Mouse (Mus musculus): ENCODE measurements around the gene Ptgr1. TPM values are rescaled to one million over a fixed set of nuclear protein-coding genes. Genes with fewer than 3 reads are reported as not detected.

The Ptgr1 gene
- polyA plus RNA-seq, 1 experiment: 3.0 TPM

DNA sequence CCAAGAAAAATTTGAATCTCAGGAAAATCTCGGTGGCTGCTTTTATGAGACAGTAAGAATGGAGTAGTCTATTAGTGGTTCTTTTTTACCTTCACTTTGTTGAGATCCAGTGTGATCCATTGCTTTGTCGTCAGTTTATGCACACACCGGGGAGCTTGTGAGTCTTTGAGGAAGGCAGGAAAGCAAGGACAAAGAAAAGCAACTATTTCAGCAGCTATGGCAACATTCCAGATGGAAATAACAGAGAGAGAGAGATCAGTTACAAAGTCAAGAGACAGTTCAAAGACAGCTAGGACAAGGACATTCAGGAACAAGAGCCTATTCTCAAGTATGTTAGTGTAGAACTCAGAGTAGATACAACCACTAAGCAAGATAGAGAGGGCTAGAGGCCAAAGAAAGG, 51.1 kb downstream of the Ptgr1 start:
- Histone ChIP-seq H3K4me3 (ENCODE audit: control insufficient read depth, insufficient read depth, low read length) (no peak overlapping the region), H3K4me1 (replicated peaks; ENCODE audit: control insufficient read depth, insufficient read depth, low read length) (peaks cover 3% of the 10 kb centered on the region; the same call in 1 of the 2 replicates), H3K27me3 (ENCODE audit: control insufficient read depth, insufficient read depth, low read length) (no peaks in the 10 kb centered on the region; the same call in 1 of the 2 replicates), H3K36me3 (ENCODE audit: control insufficient read depth, insufficient read depth, low read length) (no peaks in the 10 kb centered on the region), H3K27ac (ENCODE audit: control insufficient read depth, insufficient read depth, low read length) (no peak overlapping the region)
- no peak for DNase-seq
- TF ChIP-seq POLR2A (IDR thresholded peaks at IDR 0.05; ENCODE audit: control insufficient read depth, extremely low read depth, insufficient read depth, low read length, poor library complexity) (no peak), CTCF (IDR thresholded peaks at IDR 0.05; ENCODE audit: borderline replicate concordance, control insufficient read depth, extremely low read depth, insufficient read depth, low read length, poor library complexity) (no peak)
- WGBS: 89% methylated on average over 3 of the region's 3 CpGs

DNA sequence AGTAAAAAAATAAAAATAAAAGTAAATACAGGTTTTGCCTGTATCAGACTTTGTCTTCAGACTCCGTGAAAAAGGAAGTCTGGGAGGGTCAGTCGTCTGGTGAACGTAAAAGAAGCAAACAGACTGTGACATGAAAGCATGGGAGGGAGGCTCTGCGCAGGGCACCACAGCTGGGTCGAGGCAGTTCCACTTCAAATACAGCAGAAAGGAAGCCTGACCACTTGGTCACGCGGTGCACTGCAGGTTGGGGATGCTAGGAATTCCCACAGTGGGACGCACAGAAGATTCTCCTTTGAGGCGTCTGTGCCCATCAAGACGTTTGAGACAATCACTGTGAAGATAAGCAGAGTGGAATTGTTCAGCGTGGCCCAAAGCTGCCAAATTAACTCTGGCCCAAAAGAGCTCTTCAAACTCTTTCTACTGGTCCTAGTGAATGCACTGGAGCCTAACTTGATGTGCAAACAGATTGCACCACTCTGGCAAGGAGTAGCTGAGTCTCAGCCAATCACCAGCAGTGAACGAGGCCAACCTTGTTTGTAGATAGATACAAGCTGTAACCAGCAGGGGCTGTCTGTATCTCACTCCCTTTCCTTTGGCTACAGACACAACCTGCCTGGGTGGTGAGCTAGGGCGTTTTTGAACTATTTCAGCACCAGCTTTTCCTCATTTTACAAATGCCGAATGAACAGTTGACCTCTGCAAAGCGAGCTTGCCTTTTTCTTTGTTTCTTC, 52.0 kb downstream of the Ptgr1 start:
- no peaks in the 10 kb centered on the region; the same call in 1 of the 2 replicates for H3K27me3 ChIP-seq (ENCODE audit: control insufficient read depth, insufficient read depth, low read length)
- no peak overlapping the region for H3K4me3 ChIP-seq (ENCODE audit: control insufficient read depth, insufficient read depth, low read length)
- peaks cover 3% of the 10 kb centered on the region; the same call in 1 of the 2 replicates for H3K4me1 ChIP-seq (replicated peaks; ENCODE audit: control insufficient read depth, insufficient read depth, low read length)
- TF ChIP-seq CTCF (IDR thresholded peaks at IDR 0.05; ENCODE audit: borderline replicate concordance, control insufficient read depth, extremely low read depth, insufficient read depth, low read length, poor library complexity) (no peak), POLR2A (IDR thresholded peaks at IDR 0.05; ENCODE audit: control insufficient read depth, extremely low read depth, insufficient read depth, low read length, poor library complexity) (no peak)
- H3K36me3 ChIP-seq (ENCODE audit: control insufficient read depth, insufficient read depth, low read length): no peaks in the 10 kb centered on the region
- no peak overlapping the region for H3K27ac ChIP-seq (ENCODE audit: control insufficient read depth, insufficient read depth, low read length)
- peak; percentile 28 for DNase-seq
- 28% methylated on average over 15 of the region's 15 CpGs for WGBS

DNA sequence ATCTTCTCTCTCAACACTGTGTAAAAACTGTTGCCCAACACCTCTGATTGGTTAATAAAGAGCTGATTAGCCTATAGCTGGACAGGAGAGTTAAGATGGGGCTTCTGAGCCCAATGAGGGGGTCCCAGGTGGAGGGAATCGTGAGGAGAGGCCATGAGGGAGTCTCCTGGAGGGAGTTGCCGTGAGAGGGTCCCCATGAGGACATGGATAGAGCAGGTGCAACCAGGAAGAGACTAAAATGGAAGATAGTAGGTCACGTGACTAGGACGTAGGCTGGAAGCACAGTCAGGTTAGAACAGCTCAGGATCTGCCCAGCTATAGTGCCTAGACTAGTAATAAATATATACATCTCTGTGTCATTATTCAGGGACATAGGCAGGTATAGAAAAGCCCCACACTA, 52.6 kb downstream of the Ptgr1 start:
- no peaks in the 10 kb centered on the region for H3K36me3 ChIP-seq (ENCODE audit: control insufficient read depth, insufficient read depth, low read length)
- 90% methylated on average over 4 of the region's 4 CpGs for WGBS
- no peak for DNase-seq
- H3K27ac ChIP-seq (ENCODE audit: control insufficient read depth, insufficient read depth, low read length): no peak overlapping the region
- TF ChIP-seq CTCF (IDR thresholded peaks at IDR 0.05; ENCODE audit: borderline replicate concordance, control insufficient read depth, extremely low read depth, insufficient read depth, low read length, poor library complexity): no peak
- no peak for TF ChIP-seq POLR2A (IDR thresholded peaks at IDR 0.05; ENCODE audit: control insufficient read depth, extremely low read depth, insufficient read depth, low read length, poor library complexity)
- peaks cover 3% of the 10 kb centered on the region; the same call in 1 of the 2 replicates for H3K4me1 ChIP-seq (replicated peaks; ENCODE audit: control insufficient read depth, insufficient read depth, low read length)
- H3K27me3 ChIP-seq (ENCODE audit: control insufficient read depth, insufficient read depth, low read length): no peaks in the 10 kb centered on the region
- no peak overlapping the region for H3K4me3 ChIP-seq (ENCODE audit: control insufficient read depth, insufficient read depth, low read length)

DNA sequence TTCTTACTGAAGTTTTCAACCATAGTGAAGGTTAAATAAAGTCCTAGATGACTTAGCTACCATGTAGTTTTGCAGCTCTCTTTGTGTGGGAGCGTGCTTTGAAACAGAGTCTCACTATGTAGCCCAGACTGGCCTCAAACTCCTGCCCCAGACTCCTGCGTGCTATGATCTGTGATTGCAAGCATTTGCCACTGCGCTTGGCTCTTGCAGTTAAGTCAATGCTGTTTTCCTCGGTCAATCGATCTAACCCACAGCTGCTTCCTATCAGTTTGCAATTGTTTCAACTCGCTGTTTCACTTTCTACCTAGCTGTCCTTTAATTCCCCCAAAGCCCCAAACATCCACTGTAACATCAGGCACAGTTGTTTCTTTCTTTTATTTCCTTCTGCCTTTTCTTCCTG, 54.4 kb downstream of the Ptgr1 start:
- H3K27ac ChIP-seq (ENCODE audit: control insufficient read depth, insufficient read depth, low read length): no peak overlapping the region
- H3K27me3 ChIP-seq (ENCODE audit: control insufficient read depth, insufficient read depth, low read length): no peaks in the 10 kb centered on the region
- no peak for TF ChIP-seq CTCF (IDR thresholded peaks at IDR 0.05; ENCODE audit: borderline replicate concordance, control insufficient read depth, extremely low read depth, insufficient read depth, low read length, poor library complexity)
- TF ChIP-seq POLR2A (IDR thresholded peaks at IDR 0.05; ENCODE audit: control insufficient read depth, extremely low read depth, insufficient read depth, low read length, poor library complexity): no peak
- no peaks in the 10 kb centered on the region for H3K36me3 ChIP-seq (ENCODE audit: control insufficient read depth, insufficient read depth, low read length)
- no peak for DNase-seq
- H3K4me3 ChIP-seq (ENCODE audit: control insufficient read depth, insufficient read depth, low read length): no peak overlapping the region
- 84% methylated on average over 6 of the region's 6 CpGs for WGBS
- H3K4me1 ChIP-seq (replicated peaks; ENCODE audit: control insufficient read depth, insufficient read depth, low read length): peaks cover 3% of the 10 kb centered on the region; the same call in 1 of the 2 replicates

DNA sequence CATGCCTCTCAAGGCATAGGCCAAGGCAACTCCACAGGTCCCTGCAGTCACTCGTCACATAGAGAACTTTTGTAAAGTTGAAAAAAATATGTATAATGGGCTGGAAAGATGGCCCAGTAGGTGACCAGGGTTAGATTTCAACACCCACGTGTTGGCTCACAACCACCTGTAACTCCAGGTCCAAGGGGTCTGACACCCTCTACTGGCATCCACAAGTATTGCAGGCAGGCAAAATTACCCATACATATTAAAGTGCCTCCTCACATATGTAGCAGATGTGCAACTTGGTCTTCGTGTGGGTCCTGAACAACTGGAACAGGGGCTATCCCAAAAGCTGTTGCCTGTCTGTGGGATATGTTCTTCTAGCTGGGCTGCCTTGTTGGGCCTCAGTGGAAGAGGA, 59.3 kb downstream of the Ptgr1 start:
- no peak for DNase-seq
- TF ChIP-seq CTCF (IDR thresholded peaks at IDR 0.05; ENCODE audit: borderline replicate concordance, control insufficient read depth, extremely low read depth, insufficient read depth, low read length, poor library complexity) (no peak), POLR2A (IDR thresholded peaks at IDR 0.05; ENCODE audit: control insufficient read depth, extremely low read depth, insufficient read depth, low read length, poor library complexity) (no peak)
- no peaks in the 10 kb centered on the region for H3K4me1 ChIP-seq (replicated peaks; ENCODE audit: control insufficient read depth, insufficient read depth, low read length)
- H3K4me3 ChIP-seq (ENCODE audit: control insufficient read depth, insufficient read depth, low read length): no peak overlapping the region
- WGBS: 80% methylated on average over 3 of the region's 3 CpGs
- no peaks in the 10 kb centered on the region for H3K27me3 ChIP-seq (ENCODE audit: control insufficient read depth, insufficient read depth, low read length)
- H3K36me3 ChIP-seq (ENCODE audit: control insufficient read depth, insufficient read depth, low read length): no peaks in the 10 kb centered on the region
- no peak overlapping the region for H3K27ac ChIP-seq (ENCODE audit: control insufficient read depth, insufficient read depth, low read length)

DNA sequence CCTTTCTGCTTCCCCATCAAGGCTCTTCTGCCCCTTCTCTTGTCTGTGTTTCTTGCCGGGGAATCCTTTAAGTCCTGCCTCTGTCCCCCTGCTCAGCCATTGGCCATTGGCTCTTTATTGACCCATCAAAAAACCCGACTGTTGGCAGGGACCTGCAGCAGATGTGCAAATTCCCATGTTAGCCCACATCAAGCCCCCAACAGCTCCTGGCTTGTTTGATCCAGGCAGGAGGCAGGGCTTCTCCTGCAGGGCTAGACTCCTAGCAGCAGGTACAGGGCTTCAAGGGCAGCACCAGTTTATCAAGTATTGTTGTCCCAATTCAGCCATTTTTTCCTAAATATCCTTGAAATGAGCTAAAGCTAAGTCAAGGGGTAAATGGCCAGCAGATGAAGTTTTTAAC, 60.8 kb downstream of the Ptgr1 start:
- TF ChIP-seq POLR2A (IDR thresholded peaks at IDR 0.05; ENCODE audit: control insufficient read depth, extremely low read depth, insufficient read depth, low read length, poor library complexity) (no peak), CTCF (IDR thresholded peaks at IDR 0.05; ENCODE audit: borderline replicate concordance, control insufficient read depth, extremely low read depth, insufficient read depth, low read length, poor library complexity) (no peak)
- WGBS: 83% methylated on average over 2 of the region's 2 CpGs

More for the DNA sequence above, 60.8 kb downstream of the Ptgr1 start:
- Histone ChIP-seq H3K27ac (ENCODE audit: control insufficient read depth, insufficient read depth, low read length) (no peak overlapping the region), H3K27me3 (ENCODE audit: control insufficient read depth, insufficient read depth, low read length) (no peaks in the 10 kb centered on the region), H3K36me3 (ENCODE audit: control insufficient read depth, insufficient read depth, low read length) (no peaks in the 10 kb centered on the region), H3K4me3 (ENCODE audit: control insufficient read depth, insufficient read depth, low read length) (no peak overlapping the region), H3K4me1 (replicated peaks; ENCODE audit: control insufficient read depth, insufficient read depth, low read length) (no peaks in the 10 kb centered on the region)
- DNase-seq: no peak
